Mouse (Mus musculus) cerebellum, adult 11 months (tissue): ENCODE measurements around the gene Sbf2.
A peak's percentile ranks its signal among the peaks of the same experiment; 100 is the strongest.
"Not testable (repeated sequence)": the region's sequence is repeated elsewhere in the genome, so short reads cannot be mapped to it uniquely, and the experiment has no call there.

ENCODE experiments used
- DNase-seq: peaks from one replicate; pipeline ENCODE4 v3.0.0; 2022

Sbf2 gene

DNA sequence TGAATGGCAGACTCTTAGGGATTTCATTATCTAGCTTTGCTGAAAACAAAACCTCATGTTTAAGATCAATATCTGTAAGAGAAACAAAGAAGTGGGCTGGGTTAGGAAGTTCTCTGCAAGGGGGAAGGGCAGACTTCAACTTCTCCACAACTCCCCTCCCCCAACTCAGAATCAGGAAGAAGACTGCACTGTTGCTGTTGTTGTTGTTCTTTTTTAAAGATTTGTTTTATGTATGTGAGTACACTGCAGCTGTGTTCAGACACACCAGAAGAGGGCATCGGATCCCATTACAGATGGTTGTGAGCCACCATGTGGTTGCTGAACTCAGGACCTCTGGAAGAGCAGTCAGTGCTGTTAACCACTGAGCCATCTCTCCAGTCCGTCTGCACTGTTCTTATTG lies 225.8 kb downstream of the Sbf2 start:
- DNase-seq, result not testable (repeated sequence)

DNA sequence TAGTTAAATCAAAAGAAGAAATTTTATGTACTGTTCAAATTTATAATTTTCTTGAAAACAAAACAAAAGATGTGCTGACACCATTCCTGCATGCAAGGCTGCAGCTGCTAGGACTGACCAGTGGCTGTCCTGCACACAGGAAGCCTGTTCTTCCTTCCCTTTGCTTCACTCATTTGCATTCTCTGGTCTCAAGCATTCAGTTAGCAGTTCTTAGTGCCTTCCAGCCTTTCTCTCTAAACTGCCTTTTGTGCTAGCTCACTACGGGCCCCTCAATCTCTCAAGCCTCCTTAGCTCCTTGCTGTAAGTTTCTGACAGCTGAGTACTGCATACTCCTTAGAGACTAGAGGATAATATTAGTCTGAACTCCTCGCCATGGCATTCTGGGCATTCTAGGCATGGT lies 227.2 kb downstream of the Sbf2 start:
- no peak for DNase-seq

DNA sequence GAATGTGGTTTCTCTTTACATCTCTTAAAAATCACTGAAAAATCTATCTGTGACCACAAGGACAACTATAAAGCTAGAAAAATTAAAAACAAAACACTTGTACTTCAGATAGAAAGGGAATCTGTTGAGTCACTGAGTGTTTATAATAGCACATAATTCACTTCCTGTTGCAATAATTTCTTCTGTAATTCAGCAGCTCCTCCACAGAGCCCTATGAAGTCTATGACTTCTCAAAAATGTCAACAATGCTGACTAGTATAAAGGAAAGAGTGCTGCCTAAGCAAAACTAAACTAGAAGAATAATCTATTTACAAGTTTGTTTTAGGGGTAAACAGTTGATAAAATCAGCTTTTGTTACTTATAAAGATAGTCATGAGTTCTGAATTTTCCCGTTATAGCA lies 229.2 kb downstream of the Sbf2 start:
- DNase-seq, result no peak

DNA sequence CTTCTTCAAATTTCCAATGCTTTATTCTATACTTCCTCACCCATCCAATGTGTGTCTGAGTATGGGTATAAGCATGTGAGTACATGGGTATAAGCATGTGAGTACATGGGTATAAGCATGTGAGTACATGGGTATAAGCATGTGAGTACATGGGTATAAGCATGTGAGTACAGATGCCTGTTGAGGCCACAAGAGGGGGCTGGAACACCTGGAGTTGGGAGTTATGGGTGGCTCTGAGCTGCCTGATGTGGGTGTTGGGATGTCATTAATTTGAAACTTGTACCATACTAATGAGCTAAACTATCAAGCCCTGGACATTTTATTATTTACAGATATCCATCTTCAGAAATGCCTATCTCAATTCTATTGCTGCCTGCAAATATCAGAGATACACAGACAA lies 230.4 kb downstream of the Sbf2 start:
- DNase-seq, result no peak

DNA sequence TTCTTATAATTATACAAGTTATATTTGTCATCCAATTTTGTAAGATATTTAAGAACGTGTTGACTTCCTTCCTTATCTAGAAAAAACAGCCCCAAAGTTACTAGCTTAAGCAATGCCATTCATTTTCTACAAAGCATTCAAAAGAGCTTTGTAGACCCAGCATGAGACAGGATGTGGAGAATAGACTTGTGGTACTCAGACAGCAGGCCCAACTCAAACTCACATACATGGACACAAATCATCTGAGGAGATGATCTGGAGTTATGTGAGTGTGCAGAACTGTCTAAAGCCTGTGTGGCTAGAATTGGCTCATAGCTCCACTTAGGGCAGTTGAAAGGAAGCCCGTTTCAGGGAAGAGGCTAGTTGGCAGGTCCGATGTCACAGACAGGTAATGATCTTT lies 233.1 kb downstream of the Sbf2 start:
- DNase-seq, result no peak

DNA sequence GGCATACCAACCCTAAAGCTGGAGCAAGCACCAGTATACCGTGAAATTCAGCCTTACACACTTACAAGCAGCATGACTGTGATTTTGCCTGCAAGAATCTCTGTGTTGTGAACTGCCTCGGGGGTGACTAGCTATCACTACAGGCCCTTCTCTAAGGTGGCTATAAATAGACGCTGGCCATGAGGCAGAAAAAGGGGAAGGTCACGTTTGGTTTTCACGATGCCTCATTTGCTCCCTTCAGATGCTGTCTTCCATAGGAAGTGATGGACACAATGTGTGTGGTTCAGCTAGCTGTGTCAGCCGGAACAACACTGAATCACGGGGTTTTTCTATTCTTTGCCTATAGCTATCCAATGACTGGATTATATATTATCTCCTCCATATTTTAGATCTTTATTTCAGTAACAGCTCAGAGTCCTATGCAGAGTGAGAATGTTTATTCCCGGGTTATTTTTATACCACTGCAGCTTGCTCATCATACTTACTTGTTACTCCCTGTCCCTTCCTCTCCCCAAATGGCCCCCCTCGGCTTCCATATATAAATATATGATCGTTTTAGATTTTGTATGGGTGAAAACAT lies 235.3 kb downstream of the Sbf2 start:
- DNase-seq, result no peak

DNA sequence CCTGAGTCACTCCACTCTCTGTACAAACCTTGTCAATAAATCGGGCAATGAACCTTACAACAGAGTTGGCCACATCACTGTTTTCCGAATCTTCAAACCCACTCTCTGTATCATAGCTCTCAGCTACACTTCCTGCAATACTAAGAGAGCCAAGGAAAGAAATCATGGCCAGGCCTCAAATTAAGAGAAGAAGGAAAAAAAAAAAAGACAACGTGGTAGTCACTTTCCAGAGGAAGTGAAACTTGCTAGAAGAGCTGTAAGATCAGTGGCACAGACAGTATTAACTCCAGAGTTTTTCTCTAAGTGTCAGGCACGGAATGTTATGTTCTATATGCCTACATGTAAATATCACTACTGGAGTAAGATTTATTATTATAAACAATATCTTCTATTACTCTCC lies 242.2 kb downstream of the Sbf2 start:
- no peak for DNase-seq

DNA sequence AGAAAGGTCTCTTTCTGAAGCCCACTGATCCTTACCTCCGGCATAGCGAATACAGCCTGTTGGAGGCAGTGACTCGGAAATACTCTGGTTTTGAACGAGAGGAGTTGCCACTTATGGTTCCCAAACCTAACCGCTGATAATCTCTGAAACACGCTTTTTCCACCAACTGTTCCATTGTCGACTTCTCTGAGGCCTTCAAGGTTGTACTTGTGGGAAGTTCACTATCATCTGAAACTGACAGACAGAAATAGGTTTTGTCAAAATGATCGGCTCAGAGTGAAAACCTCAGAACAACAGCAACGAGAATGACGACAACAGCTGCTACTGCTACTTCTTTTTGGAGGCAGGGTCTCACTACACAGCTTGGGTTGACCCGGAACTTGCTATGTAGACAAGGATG lies 252.7 kb downstream of the Sbf2 start:
- no peak for DNase-seq

DNA sequence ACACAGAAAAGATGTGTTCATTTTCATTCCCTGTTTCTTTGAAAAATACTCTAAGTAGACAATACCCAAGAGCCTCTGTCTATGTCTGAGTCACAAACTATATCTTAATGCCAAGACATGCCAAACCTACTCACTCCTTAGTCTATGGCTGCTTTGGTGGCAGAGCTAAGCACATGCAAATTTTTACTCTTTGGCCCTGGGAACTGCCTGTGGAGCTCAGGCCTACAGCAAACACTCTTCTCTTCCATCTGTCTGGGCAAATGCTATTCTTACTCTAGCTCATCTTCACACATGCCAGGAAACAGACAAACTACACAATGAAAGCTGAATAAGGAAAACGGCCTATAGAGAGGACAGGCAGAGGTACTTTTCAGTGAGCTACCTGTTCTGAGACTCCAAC lies 253.2 kb downstream of the Sbf2 start:
- DNase-seq, result no peak

DNA sequence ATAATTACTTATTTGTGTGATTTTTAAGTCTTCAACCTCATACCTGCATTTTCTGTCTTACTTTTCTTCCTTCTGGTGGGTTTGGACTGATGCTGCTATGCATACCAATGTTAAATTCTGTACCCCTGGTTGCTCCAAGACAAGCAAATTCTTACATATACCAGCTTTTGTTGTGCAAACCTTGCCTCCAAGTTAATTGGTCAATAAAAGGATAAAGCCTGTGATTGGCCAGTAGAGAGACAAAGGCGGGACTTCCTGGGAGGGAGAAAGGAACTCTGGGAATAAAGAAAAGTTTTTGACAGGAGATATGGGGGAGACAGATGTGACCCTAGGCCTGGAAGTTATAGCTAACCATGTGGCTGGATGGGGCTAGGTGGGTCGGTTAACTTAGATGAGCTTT lies 255.3 kb downstream of the Sbf2 start:
- no peak for DNase-seq

DNA sequence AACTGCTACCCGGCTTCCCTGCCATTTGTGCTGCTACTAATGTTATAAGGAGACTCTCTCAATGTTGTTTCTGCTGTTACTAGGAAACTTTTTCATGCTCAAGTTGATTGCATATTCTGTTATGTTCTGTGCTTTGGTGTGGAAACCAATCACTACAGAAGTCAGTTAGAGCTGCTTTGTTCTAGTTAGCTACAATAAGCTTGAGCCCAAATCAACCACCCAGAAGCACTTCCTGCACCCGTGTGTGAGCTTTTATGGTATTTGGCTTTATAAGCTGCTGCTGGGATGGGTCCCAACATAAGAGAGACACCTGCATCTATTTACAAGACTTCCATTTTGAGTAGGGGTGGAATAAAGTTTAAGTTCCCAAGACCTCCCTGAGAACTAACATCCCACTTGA lies 260.8 kb downstream of the Sbf2 start:
- no peak for DNase-seq

DNA sequence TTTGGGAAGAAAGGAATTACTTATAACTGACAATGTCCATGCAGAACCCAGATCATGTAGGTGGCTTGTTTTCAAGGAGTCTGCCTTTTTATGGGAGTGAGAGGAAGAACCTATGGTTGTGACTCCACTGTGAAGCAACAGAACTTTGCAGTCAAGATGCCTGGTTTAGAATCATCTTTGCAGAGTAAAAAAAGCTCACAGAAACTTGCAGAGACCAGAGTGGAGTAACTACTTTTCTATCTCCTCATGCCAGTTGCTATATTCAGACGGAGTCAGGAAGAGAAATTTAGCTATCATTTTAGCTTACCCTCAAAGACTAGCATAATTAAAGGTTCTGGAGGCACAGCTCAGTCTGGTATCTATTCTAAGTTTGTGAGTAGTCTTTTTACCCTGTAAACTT lies 267.5 kb downstream of the Sbf2 start:
- DNase-seq, result no peak

DNA sequence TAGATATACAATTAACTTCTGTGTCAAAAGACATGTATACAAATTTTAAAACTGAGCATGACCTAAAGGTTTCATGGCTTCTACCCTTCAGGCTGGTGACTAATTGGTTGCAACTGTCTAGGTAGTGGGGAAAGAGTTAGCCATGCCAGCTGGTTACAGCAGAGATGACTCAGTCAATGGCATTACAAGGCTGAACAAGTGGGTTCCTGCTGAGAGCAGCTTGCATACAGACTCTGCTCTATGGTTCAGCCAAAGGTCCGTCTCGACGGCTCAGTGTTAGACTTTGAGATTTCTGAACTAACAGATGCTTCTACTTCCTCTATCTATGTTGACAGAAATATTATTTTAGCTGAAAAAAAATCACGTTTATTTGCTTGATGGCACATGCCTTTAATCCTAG lies 277.1 kb downstream of the Sbf2 start:
- peak; percentile 15 for DNase-seq

DNA sequence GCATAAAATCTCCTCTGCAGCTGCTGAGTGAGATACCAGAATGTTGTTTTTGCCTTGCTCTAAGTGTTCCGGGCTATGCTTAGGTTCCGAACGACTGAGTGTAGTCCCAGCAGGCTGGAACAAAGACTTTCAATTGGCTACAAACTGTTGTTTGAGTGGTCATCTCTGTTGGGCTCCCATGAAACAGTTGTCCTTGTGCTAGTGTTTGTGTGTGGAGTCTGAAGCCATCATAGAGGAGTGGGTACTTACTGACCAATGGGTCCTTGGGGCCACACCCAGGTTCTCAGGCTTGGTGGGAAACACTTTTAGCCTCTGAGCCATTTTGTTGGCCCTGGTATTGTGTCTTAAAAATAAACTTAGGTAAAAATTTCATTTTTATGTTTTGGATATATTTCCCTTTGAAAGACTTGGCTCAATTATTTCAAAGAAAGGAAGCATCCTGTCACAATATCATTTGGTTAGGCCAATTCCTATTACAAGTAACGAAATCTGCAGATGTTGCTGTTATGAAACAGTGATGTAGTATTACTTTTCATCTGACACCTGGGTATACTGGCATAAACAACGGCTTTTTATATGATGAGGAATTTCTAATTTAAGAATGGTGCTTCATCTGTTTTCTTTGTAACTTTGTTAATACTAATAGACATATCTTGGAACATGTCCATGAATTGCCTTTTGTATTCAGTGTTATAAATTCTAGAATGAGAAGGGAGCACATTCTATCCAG lies 289.2 kb downstream of the Sbf2 start:
- DNase-seq, result no peak

DNA sequence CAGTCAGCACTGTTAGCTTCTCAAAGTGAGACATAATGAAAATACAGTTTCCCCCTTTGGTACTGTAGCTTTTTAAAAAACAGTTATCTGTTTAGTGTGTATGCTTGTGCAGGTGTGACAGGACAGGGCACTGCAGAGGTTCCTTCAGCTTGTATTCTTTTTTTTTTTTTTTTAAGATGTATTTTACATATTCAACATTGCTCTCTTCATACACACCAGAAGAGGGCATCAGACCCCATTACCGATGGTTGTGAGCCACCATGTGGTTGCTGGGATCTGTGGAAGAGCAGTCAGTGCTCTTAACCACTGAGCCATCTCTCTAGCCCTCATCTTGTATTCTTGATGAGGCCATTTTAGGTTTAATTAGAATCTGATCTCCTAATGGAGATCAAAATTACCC lies 289.9 kb downstream of the Sbf2 start:
- no peak for DNase-seq

DNA sequence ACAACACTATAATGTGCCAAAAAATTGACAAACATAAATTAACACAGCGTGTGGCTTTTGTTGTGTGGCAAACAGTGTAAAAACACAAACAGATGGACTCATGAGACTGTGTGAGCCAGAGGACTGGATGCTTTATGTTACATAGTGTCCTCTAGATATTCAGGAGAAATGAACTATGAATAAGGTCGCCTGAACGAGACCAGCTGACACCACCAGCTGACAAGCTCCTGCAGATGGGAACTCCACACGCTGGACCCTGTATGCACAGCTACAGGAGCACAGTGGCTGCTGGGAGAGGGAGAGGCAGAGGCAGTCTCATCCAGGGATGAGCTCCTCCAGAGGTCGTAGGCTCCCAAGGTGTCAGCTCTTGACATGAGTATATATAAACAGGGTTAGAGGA lies 293.6 kb downstream of the Sbf2 start:
- no peak for DNase-seq

DNA sequence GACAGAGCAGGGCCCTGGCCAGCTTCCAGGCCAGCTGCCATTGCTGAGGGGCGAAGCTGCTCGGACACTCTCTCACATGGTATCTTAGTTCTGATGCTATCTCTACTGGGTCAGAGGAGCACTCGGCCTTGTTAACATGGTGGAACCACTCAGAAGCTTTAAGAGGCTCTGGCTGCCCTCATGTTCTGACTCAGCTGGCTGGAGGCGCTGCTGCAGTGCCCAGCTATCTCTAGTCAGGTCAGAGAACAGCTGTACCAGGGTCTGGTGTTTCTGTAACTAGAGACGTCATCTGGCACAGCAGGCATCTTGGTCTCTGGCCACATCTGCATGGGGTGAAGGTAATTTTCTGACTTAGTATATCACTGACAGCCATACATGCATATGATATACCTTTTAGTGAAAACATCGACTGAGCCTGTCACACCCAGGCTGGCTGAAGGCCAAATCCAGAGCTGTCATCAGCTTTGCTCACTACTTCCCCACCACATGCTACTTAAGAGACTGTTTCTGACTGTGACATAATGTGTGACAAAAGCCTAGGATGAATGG lies 295.7 kb downstream of the Sbf2 start:
- no peak for DNase-seq

DNA sequence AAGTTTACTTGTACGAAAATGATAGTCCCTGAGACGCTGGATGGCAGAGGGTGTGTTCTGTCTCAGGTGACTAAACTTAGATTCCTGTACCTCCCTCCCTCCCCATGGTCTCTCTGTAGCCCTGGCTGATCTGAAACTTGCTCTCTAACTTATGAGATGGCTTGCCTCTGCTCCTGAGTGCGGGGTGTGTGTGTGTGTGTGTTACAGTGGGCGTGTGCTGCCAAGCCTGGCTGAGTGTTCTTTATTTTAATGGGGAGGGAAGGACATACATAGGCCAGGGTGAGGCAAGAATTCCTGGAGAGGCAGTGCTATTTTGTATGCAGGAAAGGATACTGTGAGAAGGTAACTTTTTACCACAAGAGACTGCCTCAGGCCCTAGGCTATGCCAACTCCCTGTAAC lies 297.3 kb downstream of the Sbf2 start:
- DNase-seq, result no peak

DNA sequence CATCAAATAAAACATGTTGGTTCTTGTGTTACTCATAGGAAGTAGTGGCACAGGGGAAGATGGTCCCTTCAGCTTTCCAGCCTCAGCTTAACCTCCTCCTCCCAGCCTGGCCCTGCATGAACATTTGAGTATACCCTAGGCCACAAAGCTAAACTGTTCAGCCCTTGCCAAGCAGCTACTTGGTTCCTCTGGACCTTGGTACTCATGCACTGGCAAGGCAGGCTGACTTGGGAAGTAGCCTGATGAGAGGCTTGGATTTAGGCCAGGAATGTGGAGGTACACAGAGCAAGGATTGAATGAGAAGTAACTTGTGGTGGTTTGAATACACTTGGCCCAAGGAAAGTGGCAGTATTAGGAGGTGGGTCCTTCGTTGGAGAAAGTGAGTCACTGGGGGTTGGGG lies 299.4 kb downstream of the Sbf2 start:
- no peak for DNase-seq

DNA sequence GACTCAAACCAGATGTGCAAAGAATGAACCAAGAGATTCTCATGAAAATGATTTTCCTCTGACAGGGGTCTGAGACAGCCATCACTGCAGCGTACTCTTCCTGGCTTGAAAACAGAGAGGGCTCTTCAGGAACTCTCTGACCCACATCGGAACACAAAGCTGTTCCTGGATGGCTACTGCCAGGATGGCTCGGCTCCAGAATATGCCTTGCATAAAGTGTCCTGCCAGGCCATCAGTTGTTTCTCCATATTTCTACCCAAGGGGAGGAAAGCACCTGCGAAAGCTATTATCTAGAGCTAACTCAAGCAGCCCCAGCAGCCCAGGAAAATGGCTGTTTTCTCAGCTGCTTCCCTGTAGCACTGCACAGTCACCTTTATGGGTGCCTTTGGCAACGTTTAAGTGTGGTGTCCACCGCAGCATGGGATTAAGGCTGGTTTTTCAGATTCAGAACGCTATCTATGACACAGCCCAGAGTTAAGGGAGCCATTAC lies 300.3 kb downstream of the Sbf2 start:
- DNase-seq, result peak; percentile 50

DNA sequence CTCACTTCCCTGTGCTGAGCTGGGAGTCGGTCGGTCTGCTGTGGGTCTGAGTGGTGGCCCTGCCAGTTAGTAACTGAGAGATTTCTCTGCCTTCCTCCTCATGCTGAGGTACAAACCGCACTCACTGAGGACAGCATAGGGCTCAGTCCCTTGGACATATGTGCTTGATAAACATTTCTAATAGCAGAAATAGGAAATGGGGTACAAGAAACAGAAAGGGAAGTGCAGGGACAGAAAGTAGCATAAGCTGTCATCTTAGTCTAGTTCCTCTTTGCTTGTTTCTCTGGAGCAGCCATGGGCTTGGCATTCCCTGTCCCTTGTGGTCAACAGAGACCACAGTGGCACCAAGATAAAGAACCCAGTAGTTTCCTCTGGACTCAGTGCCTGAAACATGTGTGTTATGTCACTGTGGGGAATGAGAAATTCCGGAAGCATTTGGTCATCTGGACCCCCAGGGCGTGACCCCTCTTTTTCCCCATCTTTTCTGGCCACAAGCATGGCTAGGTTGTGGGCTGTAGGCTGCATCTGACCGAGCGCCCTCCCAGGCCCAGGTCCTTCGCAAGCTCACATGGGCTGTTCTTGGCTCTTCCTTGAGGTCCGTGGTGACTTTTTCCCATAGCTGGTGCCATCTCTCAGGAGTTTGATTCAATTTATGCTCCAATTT lies 301.2 kb downstream of the Sbf2 start:
- no peak for DNase-seq

DNA sequence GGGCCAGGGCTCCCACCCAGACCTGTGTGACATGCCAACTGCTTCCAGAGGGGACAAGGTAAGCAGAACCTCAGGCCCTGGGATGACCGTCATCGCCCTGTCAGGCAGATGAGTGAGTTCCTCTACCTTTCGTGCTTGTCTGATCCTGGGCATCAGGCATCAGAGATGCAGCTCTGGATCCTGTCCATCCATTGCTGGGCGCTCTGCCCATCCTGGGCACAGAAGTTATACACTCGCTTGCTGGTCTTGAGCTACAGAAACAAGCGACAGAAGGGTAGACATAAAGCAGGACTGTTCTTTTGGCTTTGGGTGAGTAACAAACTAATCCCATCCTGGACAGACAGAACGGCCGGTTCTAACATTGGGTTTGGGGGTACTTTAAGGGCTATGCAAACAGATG lies 305.5 kb downstream of the Sbf2 start:
- no peak for DNase-seq

DNA sequence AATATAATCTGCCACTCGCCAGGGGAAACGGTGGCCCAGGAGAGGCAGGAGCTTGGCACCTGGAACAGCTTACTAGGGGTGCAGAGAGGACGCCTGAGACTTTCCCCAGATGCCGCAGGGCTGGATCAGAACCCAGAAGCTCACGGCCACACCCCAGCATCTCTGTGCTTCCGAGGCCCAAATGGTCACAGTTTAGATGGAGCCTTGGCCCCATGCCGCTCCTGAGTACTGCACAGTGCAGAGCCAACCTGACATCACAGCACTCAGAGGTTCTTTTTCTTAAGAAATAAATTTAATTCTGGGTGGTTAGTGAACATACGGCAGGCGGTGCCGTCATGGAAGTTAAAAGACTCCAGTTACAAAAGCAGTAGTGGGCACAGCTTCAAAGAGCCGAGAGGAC lies 307.0 kb downstream of the Sbf2 start:
- DNase-seq, result no peak

DNA sequence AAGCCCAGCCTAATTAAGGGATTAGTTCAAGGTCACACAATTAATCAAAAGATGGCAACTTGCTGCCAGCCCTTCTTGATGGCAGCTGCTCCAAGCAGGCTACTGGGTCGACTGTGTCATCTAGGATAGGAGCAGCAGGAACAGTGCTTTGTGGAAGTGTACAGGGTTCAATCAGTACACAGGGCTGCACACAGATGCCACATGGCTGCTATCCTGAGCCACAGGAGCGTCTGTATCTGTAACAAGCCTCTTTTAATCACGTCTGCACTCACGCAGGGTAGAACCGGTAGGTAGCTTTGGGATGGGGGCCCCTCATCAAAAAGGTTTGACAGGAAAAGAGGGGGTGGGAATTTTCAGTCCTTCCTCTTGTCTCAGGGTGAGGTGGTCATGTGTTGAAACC lies 308.4 kb downstream of the Sbf2 start:
- DNase-seq, result no peak
